Mouse (Mus musculus) C2C12 (cell line): ENCODE results near the gene Bcdin3d. TPM values are rescaled to one million over a fixed set of nuclear protein-coding genes. Genes with fewer than 3 reads are reported as not detected.

Source experiments
- H3K27me3 ChIP-seq: one replicate; pipeline ENCODE4 v1.6.1; 2011; ENCODE audit not compliant: control insufficient read depth, insufficient read depth, insufficient read length
- H3K36me3 ChIP-seq: one replicate; pipeline ENCODE4 v1.6.1; 2011; ENCODE audit not compliant: control insufficient read depth, insufficient read depth
- H3K4me3 ChIP-seq: one replicate; pipeline ENCODE4 v1.5.1; 2011; ENCODE audit warnings: mild to moderate bottlenecking, control low read depth; ENCODE audit not compliant: poor library complexity, insufficient read depth, severe bottlenecking
- H3K79me2 ChIP-seq: one replicate; pipeline ENCODE4 v1.6.1; 2011; ENCODE audit not compliant: control insufficient read depth, insufficient read depth
- H3K79me3 ChIP-seq: one replicate; pipeline ENCODE4 v1.6.1; 2011; ENCODE audit warnings: low read depth, control low read depth
- H3ac ChIP-seq: one replicate; pipeline ENCODE3; 2011; ENCODE audit warnings: low read depth; ENCODE audit not compliant: control insufficient read depth, insufficient read length
- CEBPB ChIP-seq: IDR thresholded peaks from one replicate; pipeline ENCODE4 v1.6.1; 2011; ENCODE audit warnings: low read depth, mild to moderate bottlenecking, control low read depth, moderate library complexity
- CTCF ChIP-seq: IDR thresholded peaks from one replicate; pipeline ENCODE4 v1.5.1; 2011; ENCODE audit not compliant: control insufficient read depth, insufficient read depth, insufficient read length
- FOSL1 ChIP-seq: IDR thresholded peaks from one replicate; pipeline ENCODE4 v1.8.0; 2011; ENCODE audit warnings: mild to moderate bottlenecking, low read length; ENCODE audit not compliant: poor library complexity, insufficient read depth, severe bottlenecking
- MAX ChIP-seq: IDR thresholded peaks from one replicate; pipeline ENCODE4 v1.6.1; 2011; ENCODE audit warnings: mild to moderate bottlenecking, control low read depth
- MYOD1 ChIP-seq: IDR thresholded peaks from one replicate; pipeline ENCODE4 v1.6.1; 2011; ENCODE audit warnings: low read depth; ENCODE audit not compliant: control insufficient read depth, insufficient read length
- MYOG ChIP-seq: IDR thresholded peaks from one replicate; pipeline ENCODE4 v1.6.1; 2011; ENCODE audit not compliant: control insufficient read depth, insufficient read length; ENCODE audit errors: extremely low read depth
- USF1 ChIP-seq: IDR thresholded peaks from one replicate; pipeline ENCODE4 v1.6.1; 2011; ENCODE audit warnings: low read depth, mild to moderate bottlenecking, control low read depth, moderate library complexity
- polyA plus RNA-seq: library from polyadenylated mRNA; unstranded; fragments of >200 nt; fragmentation: generic; extraction: Trizol; gene quantifications from one replicate; pipeline ENCODE4 v1.2.1, GENCODE M21; 2012; ENCODE audit warnings: missing spikeins

Bcdin3d gene
- polyA plus RNA-seq, 1 experiment = 12.4 TPM

GRCm38 (mm10) chr15:99510621-99511020, 36.1 kb upstream of the Bcdin3d start:
- Histone ChIP-seq H3K4me3 (no peak overlapping the region), H3K79me2 (no peaks in the 10 kb centered on the region), H3ac (no peak overlapping the region), H3K27me3 (no peaks in the 10 kb centered on the region), H3K36me3 (no peaks in the 10 kb centered on the region), H3K79me3 (no peaks in the 10 kb centered on the region)
- TF ChIP-seq CTCF = no peak
- TF ChIP-seq FOSL1 = no peak
- TF ChIP-seq MYOG = no peak
- TF ChIP-seq MYOD1 = no peak
- peak; percentile 7 for TF ChIP-seq CEBPB
- no peak for TF ChIP-seq MAX

GRCm38 (mm10) chr15:99509840-99510239, 35.3 kb upstream of the Bcdin3d start:
- H3K79me3 ChIP-seq = no peaks in the 10 kb centered on the region
- H3K27me3 ChIP-seq = no peaks in the 10 kb centered on the region
- TF ChIP-seq FOSL1 (no peak), USF1 (no peak), MYOD1 (no peak), CTCF (no peak), MAX (no peak), MYOG (no peak), CEBPB (no peak)
- H3K79me2 ChIP-seq = no peaks in the 10 kb centered on the region
- no peaks in the 10 kb centered on the region for H3K36me3 ChIP-seq
- H3ac ChIP-seq = no peak overlapping the region
- no peak overlapping the region for H3K4me3 ChIP-seq

- no peak overlapping the region for H3K4me3 ChIP-seq
- H3ac ChIP-seq = no peak overlapping the region
- TF ChIP-seq FOSL1 = no peak
- no peak for TF ChIP-seq MAX
- TF ChIP-seq CEBPB = no peak
- TF ChIP-seq MYOD1 = no peak
- no peak for TF ChIP-seq CTCF
- TF ChIP-seq MYOG = no peak
- no peak for TF ChIP-seq USF1
- no peaks in the 10 kb centered on the region for H3K36me3 ChIP-seq
- no peaks in the 10 kb centered on the region for H3K27me3 ChIP-seq
- H3K79me2 ChIP-seq = no peaks in the 10 kb centered on the region
- no peaks in the 10 kb centered on the region for H3K79me3 ChIP-seq
Observed at GRCm38 (mm10) chr15:99505324-99506095, 31.0 kb upstream of the Bcdin3d start.

GRCm38 (mm10) chr15:99503256-99503655, 28.7 kb upstream of the Bcdin3d start:
- H3K79me2 ChIP-seq = no peaks in the 10 kb centered on the region
- no peaks in the 10 kb centered on the region for H3K36me3 ChIP-seq
- H3ac ChIP-seq = no peak overlapping the region
- no peaks in the 10 kb centered on the region for H3K79me3 ChIP-seq
- no peak for TF ChIP-seq FOSL1
- no peak overlapping the region for H3K4me3 ChIP-seq
- no peaks in the 10 kb centered on the region for H3K27me3 ChIP-seq

- H3K4me3 ChIP-seq = no peak overlapping the region
- no peaks in the 10 kb centered on the region for H3K79me2 ChIP-seq
- no peak for TF ChIP-seq CTCF
- no peak overlapping the region for H3ac ChIP-seq
- H3K27me3 ChIP-seq = no peaks in the 10 kb centered on the region
- no peaks in the 10 kb centered on the region for H3K36me3 ChIP-seq
- no peaks in the 10 kb centered on the region for H3K79me3 ChIP-seq
Observed at GRCm38 (mm10) chr15:99502311-99502831, 27.8 kb upstream of the Bcdin3d start.
